Mouse (Mus musculus): Measurements from ENCODE around the gene Mettl3.

Gene Mettl3

GRCm38 (mm10) chr14:52295558-52296264, 9.2 kb downstream of the Mettl3 start:
- no peak for DNase-seq (ENCODE audit: low spot score in 2 of 2)

GRCm38 (mm10) chr14:52284191-52284590, 20.7 kb downstream of the Mettl3 start:
- no peak for DNase-seq (ENCODE audit: low spot score in 2 of 2)

- DNase-seq (ENCODE audit: low spot score in 2 of 2) = no peak
These were observed 21.3 kb downstream of the Mettl3 start for GRCm38 (mm10) chr14:52283629-52284028.

GRCm38 (mm10) chr14:52279747-52280120, 25.2 kb downstream of the Mettl3 start:
- DNase-seq (ENCODE audit: low spot score in 2 of 2) = no peak

GRCm38 (mm10) chr14:52278932-52279746, 25.8 kb downstream of the Mettl3 start, which contains the start of the genes Tox4 and Rab2b:
TSS of gene Tox4 (plus strand) at chr14:52279146.
TSS of gene Rab2b (minus strand) at chr14:52279545.
- DNase-seq (ENCODE audit: low spot score in 2 of 2) = peak; percentile 99 to 100

GRCm38 (mm10) chr14:52277210-52277609, 27.7 kb downstream of the Mettl3 start:
- DNase-seq (ENCODE audit: low spot score in 2 of 2) = no peak

- DNase-seq (ENCODE audit: low spot score in 2 of 2) = no peak
These were observed 32.1 kb downstream of the Mettl3 start for GRCm38 (mm10) chr14:52272781-52273180.

- peak; percentile 98 to 99 for DNase-seq (ENCODE audit: low spot score in 2 of 2)
These were observed 47.3 kb downstream of the Mettl3 start, which contains the start of gene Chd8 for GRCm38 (mm10) chr14:52257484-52258213. TSS of gene Chd8 (minus strand) at chr14:52257780.

- DNase-seq (ENCODE audit: low spot score in 2 of 2) = peak; percentile 17 to 38
These were observed 48.4 kb downstream of the Mettl3 start for GRCm38 (mm10) chr14:52256311-52257175.

- DNase-seq (ENCODE audit: low spot score in 2 of 2) = no peak
These were observed 58.8 kb downstream of the Mettl3 start for GRCm38 (mm10) chr14:52246129-52246528.
